Mouse (Mus musculus) neural tube, embryonic 14.5 days (tissue): Measurements from ENCODE around the gene Mrps18a. TPM values are rescaled to one million over a fixed set of nuclear protein-coding genes. Genes with fewer than 3 reads are reported as not detected.

ENCODE experiments used
- ATAC-seq: fragments of 200-750 bp; cut with Nextera tagmentation; 2 replicates; pipeline ENCODE4 v1.8.0; 2017; ENCODE audit warnings: low read depth, mild to moderate bottlenecking, moderate TSS enrichment, moderate library complexity
- H3K27ac ChIP-seq: fragments of 300-500 bp; sonication (generic); 2 replicates; pipeline ENCODE4 v1.5.1; 2014; ENCODE audit warnings: low read depth, mild to moderate bottlenecking, control low read depth, low read length, moderate library complexity, mixed read lengths
- H3K27me3 ChIP-seq: fragments of 300-500 bp; sonication (generic); 2 replicates; pipeline ENCODE4 v1.6.1; 2014; ENCODE audit warnings: low read length; ENCODE audit not compliant: control insufficient read depth, insufficient read depth
- H3K36me3 ChIP-seq: fragments of 300-500 bp; sonication (generic); 2 replicates; pipeline ENCODE4 v1.6.1; 2014; ENCODE audit warnings: low read length, mixed read lengths; ENCODE audit not compliant: control insufficient read depth, insufficient read depth
- H3K4me1 ChIP-seq: fragments of 300-500 bp; sonication (generic); 2 replicates; pipeline ENCODE4 v1.6.1; 2014; ENCODE audit warnings: low read length; ENCODE audit not compliant: control insufficient read depth, insufficient read depth
- H3K4me2 ChIP-seq: fragments of 300-500 bp; sonication (generic); 2 replicates; pipeline ENCODE4 v1.6.1; 2014; ENCODE audit warnings: mild to moderate bottlenecking, low read depth, low read length, control low read depth
- H3K4me3 ChIP-seq: fragments of 300-500 bp; sonication (generic); 2 replicates; pipeline ENCODE4 v1.5.1; 2014; ENCODE audit warnings: low read depth, low read length, control low read depth, mixed read lengths
- H3K9ac ChIP-seq: fragments of 300-500 bp; sonication (generic); replicated peaks from 2 replicates; pipeline ENCODE4 v1.6.1; 2014; ENCODE audit warnings: low read depth, mild to moderate bottlenecking, control low read depth, low read length, mixed read lengths
- H3K9me3 ChIP-seq: fragments of 300-500 bp; sonication (generic); 2 replicates; pipeline ENCODE4 v1.6.1; 2016; ENCODE audit warnings: low read length; ENCODE audit not compliant: control insufficient read depth
- WGBS: fragments of 180-500 bp; shearing (Covaris S2); extraction: QIAGEN DNeasy Blood & Tissue Kit; methylation state at CpG from one replicate; pipeline ENCODE4 v1.1.7; 2014; 5-methylcytosine and 5-hydroxymethylcytosine counted together
- polyA plus RNA-seq: library from polyadenylated mRNA; unstranded; fragments of >200 nt; fragmentation: Nextera tagmentation; extraction: Ambion mirVana; gene quantifications from 2 replicates; pipeline ENCODE4 v1.2.1, GENCODE M21; 2014

Mrps18a gene
- polyA plus RNA-seq, 1 experiment from 2014 or later: 152 TPM

- peak overlapping the region; percentile 84 for H3K4me3 ChIP-seq
- H3K27ac ChIP-seq: no peak overlapping the region
- peak overlapping the region; percentile 75 for H3K4me2 ChIP-seq
- no peaks in the 10 kb centered on the region for H3K9me3 ChIP-seq
- H3K27me3 ChIP-seq: no peaks in the 10 kb centered on the region
- ATAC-seq: no peak
- 53% methylated on average over 9 of the region's 9 CpGs for WGBS
- H3K9ac ChIP-seq: peak overlapping the region; percentile 80
- peaks cover 6% of the 10 kb centered on the region; the same call in 1 of the 2 replicates for H3K4me1 ChIP-seq
- peaks cover 23% of the 10 kb centered on the region for H3K36me3 ChIP-seq
Measured at GRCm38 (mm10) chr17:46161710-46162109, 50.9 kb downstream of the Mrps18a start.

- H3K27me3 ChIP-seq: no peaks in the 10 kb centered on the region
- ATAC-seq: no peak
- 92% methylated on average over 7 of the region's 7 CpGs for WGBS
- H3K4me2 ChIP-seq: 0 out of 2 replicates have a peak overlapping the region, but pooled peaks have one; percentile 75
- H3K27ac ChIP-seq: no peak overlapping the region
- H3K4me1 ChIP-seq: peaks cover 6% of the 10 kb centered on the region; the same call in 1 of the 2 replicates
- no peak overlapping the region for H3K4me3 ChIP-seq
- no peak overlapping the region for H3K9ac ChIP-seq
- no peaks in the 10 kb centered on the region for H3K9me3 ChIP-seq
- H3K36me3 ChIP-seq: peaks cover 31% of the 10 kb centered on the region
Measured at GRCm38 (mm10) chr17:46162551-46162950, 51.8 kb downstream of the Mrps18a start.

- Histone ChIP-seq H3K4me3 (no peak overlapping the region), H3K4me2 (no peak overlapping the region), H3K27ac (no peak overlapping the region), H3K27me3 (no peaks in the 10 kb centered on the region), H3K9ac (no peak overlapping the region), H3K36me3 (peaks cover 35% of the 10 kb centered on the region), H3K9me3 (no peaks in the 10 kb centered on the region), H3K4me1 (peaks cover 6% of the 10 kb centered on the region; the same call in 1 of the 2 replicates)
- ATAC-seq: no peak
- WGBS: 80% methylated on average over 9 of the region's 9 CpGs
Measured at GRCm38 (mm10) chr17:46162951-46163421, 52.2 kb downstream of the Mrps18a start.

- 97% methylated on average over 8 of the region's 8 CpGs for WGBS
- H3K27me3 ChIP-seq: no peaks in the 10 kb centered on the region
- H3K9me3 ChIP-seq: no peaks in the 10 kb centered on the region
- H3K36me3 ChIP-seq: peaks cover 48% of the 10 kb centered on the region
- peaks cover 6% of the 10 kb centered on the region; the same call in 1 of the 2 replicates for H3K4me1 ChIP-seq
- H3K9ac ChIP-seq: no peak overlapping the region
- no peak for ATAC-seq
- H3K4me2 ChIP-seq: no peak overlapping the region
- no peak overlapping the region for H3K27ac ChIP-seq
- no peak overlapping the region for H3K4me3 ChIP-seq
Measured at GRCm38 (mm10) chr17:46164301-46164700, 53.5 kb downstream of the Mrps18a start.

- 95% methylated on average over 10 of the region's 10 CpGs for WGBS
- Histone ChIP-seq H3K9me3 (no peaks in the 10 kb centered on the region), H3K4me1 (peaks cover 6% of the 10 kb centered on the region; the same call in 1 of the 2 replicates), H3K4me2 (no peak overlapping the region), H3K27ac (no peak overlapping the region), H3K9ac (no peak overlapping the region), H3K36me3 (peaks cover 53% of the 10 kb centered on the region), H3K27me3 (no peaks in the 10 kb centered on the region), H3K4me3 (no peak overlapping the region)
- no peak for ATAC-seq
Measured at GRCm38 (mm10) chr17:46164791-46165190, 54.0 kb downstream of the Mrps18a start.

- Histone ChIP-seq H3K4me3 (no peak overlapping the region), H3K36me3 (peaks cover 54% of the 10 kb centered on the region), H3K27me3 (no peaks in the 10 kb centered on the region), H3K4me2 (no peak overlapping the region), H3K4me1 (peaks cover 6% of the 10 kb centered on the region; the same call in 1 of the 2 replicates), H3K9ac (no peak overlapping the region), H3K27ac (no peak overlapping the region), H3K9me3 (no peaks in the 10 kb centered on the region)
- 90% methylated on average over 12 of the region's 12 CpGs for WGBS
- ATAC-seq: no peak
Measured at GRCm38 (mm10) chr17:46165460-46165859, 54.7 kb downstream of the Mrps18a start.

- peaks cover 57% of the 10 kb centered on the region for H3K36me3 ChIP-seq
- WGBS: 89% methylated on average over 5 of the region's 5 CpGs
- H3K9me3 ChIP-seq: no peaks in the 10 kb centered on the region
- peaks cover 6% of the 10 kb centered on the region; the same call in 1 of the 2 replicates for H3K4me1 ChIP-seq
- no peak overlapping the region for H3K9ac ChIP-seq
- no peak overlapping the region for H3K4me3 ChIP-seq
- H3K27ac ChIP-seq: no peak overlapping the region
- ATAC-seq: no peak
- no peaks in the 10 kb centered on the region for H3K27me3 ChIP-seq
- no peak overlapping the region for H3K4me2 ChIP-seq
Measured at GRCm38 (mm10) chr17:46166270-46166669, 55.5 kb downstream of the Mrps18a start.

GRCm38 (mm10) chr17:46167014-46167413 lies 56.2 kb downstream of the Mrps18a start:
- WGBS: 87% methylated on average over 11 of the region's 11 CpGs
- H3K4me3 ChIP-seq: no peak overlapping the region
- no peak for ATAC-seq
- H3K9ac ChIP-seq: no peak overlapping the region
- H3K4me2 ChIP-seq: no peak overlapping the region
- peaks cover 62% of the 10 kb centered on the region for H3K36me3 ChIP-seq
- H3K4me1 ChIP-seq: no peaks in the 10 kb centered on the region
- H3K27me3 ChIP-seq: no peaks in the 10 kb centered on the region
- H3K27ac ChIP-seq: no peak overlapping the region
- no peaks in the 10 kb centered on the region for H3K9me3 ChIP-seq

- no peaks in the 10 kb centered on the region for H3K27me3 ChIP-seq
- no peak for ATAC-seq
- H3K9ac ChIP-seq: no peak overlapping the region
- H3K36me3 ChIP-seq: peaks cover 70% of the 10 kb centered on the region
- H3K4me3 ChIP-seq: no peak overlapping the region
- WGBS: 60% methylated on average over 5 of the region's 5 CpGs
- no peaks in the 10 kb centered on the region for H3K9me3 ChIP-seq
- H3K4me2 ChIP-seq: no peak overlapping the region
- no peaks in the 10 kb centered on the region for H3K4me1 ChIP-seq
- H3K27ac ChIP-seq: no peak overlapping the region
Measured at GRCm38 (mm10) chr17:46168318-46168717, 57.5 kb downstream of the Mrps18a start.
